Mouse (Mus musculus): ENCODE measurements around the gene Ube2d2b. TPM values are rescaled to one million over a fixed set of nuclear protein-coding genes. Genes with fewer than 3 reads are reported as not detected.
A peak's percentile ranks its signal among the peaks of the same experiment; 100 is the strongest.

Ube2d2b gene
- total RNA-seq, 2 experiments from 2014 or later = not detected

GRCm38 (mm10) chr5:107831351-107831750 lies 1.5 kb downstream of the Ube2d2b start:
- DNase-seq (ENCODE audit: low spot score in 2 of 2) = no peak
- TF ChIP-seq CTCF (conservative IDR thresholded peaks at IDR 0.05) = no peak
- Histone ChIP-seq H3K27ac (no peak overlapping the region), H3K4me3 (no peak overlapping the region)

- no peak overlapping the region for H3K4me3 ChIP-seq
- TF ChIP-seq CTCF (conservative IDR thresholded peaks at IDR 0.05) = no peak
- H3K27ac ChIP-seq = no peak overlapping the region
Observed at GRCm38 (mm10) chr5:107834287-107834686, 4.4 kb downstream of the Ube2d2b start.

GRCm38 (mm10) chr5:107838891-107839644 lies 9.2 kb downstream of the Ube2d2b start:
- TF ChIP-seq CTCF (conservative IDR thresholded peaks at IDR 0.05) = no peak
- Histone ChIP-seq H3K4me3 (no peak overlapping the region), H3K27ac (no peak overlapping the region)
- no peak for DNase-seq (ENCODE audit: low spot score in 2 of 2)

More at GRCm38 (mm10) chr5:107834287-107834686, 4.4 kb downstream of the Ube2d2b start:
- no peak for DNase-seq (ENCODE audit: low spot score in 2 of 2)

- no peak for DNase-seq (ENCODE audit: low spot score in 2 of 2)
- Histone ChIP-seq H3K4me3 (no peak overlapping the region), H3K27ac (no peak overlapping the region)
- no peak for TF ChIP-seq CTCF (conservative IDR thresholded peaks at IDR 0.05)
Observed at GRCm38 (mm10) chr5:107840549-107841238, 10.8 kb downstream of the Ube2d2b start.

- no peak for TF ChIP-seq CTCF (conservative IDR thresholded peaks at IDR 0.05)
- no peak overlapping the region for H3K4me3 ChIP-seq
- DNase-seq (ENCODE audit: low spot score in 2 of 2) = no peak
- H3K27ac ChIP-seq = no peak overlapping the region
Observed at GRCm38 (mm10) chr5:107847349-107847748, 17.4 kb downstream of the Ube2d2b start.

GRCm38 (mm10) chr5:107847817-107848216 lies 17.9 kb downstream of the Ube2d2b start:
- no peak for TF ChIP-seq CTCF (conservative IDR thresholded peaks at IDR 0.05)

GRCm38 (mm10) chr5:107848964-107849363 lies 19.1 kb downstream of the Ube2d2b start:
- DNase-seq (ENCODE audit: low spot score in 2 of 2) = no peak
- no peak overlapping the region for H3K27ac ChIP-seq
- TF ChIP-seq CTCF (conservative IDR thresholded peaks at IDR 0.05) = no peak
- H3K4me3 ChIP-seq = no peak overlapping the region

More at GRCm38 (mm10) chr5:107847817-107848216, 17.9 kb downstream of the Ube2d2b start:
- H3K27ac ChIP-seq = no peak overlapping the region
- no peak overlapping the region for H3K4me3 ChIP-seq
- DNase-seq (ENCODE audit: low spot score in 2 of 2) = no peak

- H3K4me3 ChIP-seq = no peak overlapping the region
- TF ChIP-seq CTCF (conservative IDR thresholded peaks at IDR 0.05) = no peak
- no peak for DNase-seq (ENCODE audit: low spot score in 2 of 2)
- no peak overlapping the region for H3K27ac ChIP-seq
Observed at GRCm38 (mm10) chr5:107853807-107854206, 23.9 kb downstream of the Ube2d2b start.

- DNase-seq (ENCODE audit: low spot score in 2 of 2) = no peak
- no peak for TF ChIP-seq CTCF (conservative IDR thresholded peaks at IDR 0.05)
- H3K27ac ChIP-seq = no peak overlapping the region
- no peak overlapping the region for H3K4me3 ChIP-seq
Observed at GRCm38 (mm10) chr5:107854556-107854955, 24.7 kb downstream of the Ube2d2b start.

GRCm38 (mm10) chr5:107855546-107855945 lies 25.6 kb downstream of the Ube2d2b start:
- TF ChIP-seq CTCF (conservative IDR thresholded peaks at IDR 0.05) = no peak
- no peak overlapping the region for H3K27ac ChIP-seq
- no peak overlapping the region for H3K4me3 ChIP-seq
- no peak for DNase-seq (ENCODE audit: low spot score in 2 of 2)

- H3K4me3 ChIP-seq = no peak overlapping the region
- no peak for DNase-seq (ENCODE audit: low spot score in 2 of 2)
- H3K27ac ChIP-seq = no peak overlapping the region
- TF ChIP-seq CTCF (conservative IDR thresholded peaks at IDR 0.05) = peak; percentile 70
Observed at GRCm38 (mm10) chr5:107858963-107859362, 29.1 kb downstream of the Ube2d2b start.

GRCm38 (mm10) chr5:107863971-107864370 lies 34.1 kb downstream of the Ube2d2b start:
- H3K4me3 ChIP-seq = no peak overlapping the region
- no peak overlapping the region for H3K27ac ChIP-seq
- DNase-seq (ENCODE audit: low spot score in 2 of 2) = no peak
- no peak for TF ChIP-seq CTCF (conservative IDR thresholded peaks at IDR 0.05)
